Mouse (Mus musculus): Measurements from ENCODE around the gene Eef1akmt4. TPM values are rescaled to one million over a fixed set of nuclear protein-coding genes. Genes with fewer than 3 reads are reported as not detected.
A peak's percentile ranks its signal among the peaks of the same experiment; 100 is the strongest.
"Not testable (repeated sequence)": the region's sequence is repeated elsewhere in the genome, so short reads cannot be mapped to it uniquely, and the experiment has no call there.

The Eef1akmt4 gene
- polyA plus RNA-seq, 1 experiment from 2014 or later = 42.1 TPM

GRCm38 (mm10) chr16:20638367-20638766 is 27.0 kb downstream of the Eef1akmt4 start:
- Histone ChIP-seq H3K27ac (replicated peaks) (no peak overlapping the region), H3K36me3 (no peaks in the 10 kb centered on the region), H3K4me1 (0 out of 2 replicates have a peak, but pooled peaks cover 3% of the 10 kb centered on the region), H3K9me3 (replicated peaks) (no peaks in the 10 kb centered on the region), H3K27me3 (ENCODE audit: low read depth, poor library complexity, severe bottlenecking) (no peaks in the 10 kb centered on the region), H3K4me3 (no peak overlapping the region)
- 83% methylated on average over 8 of the region's 8 CpGs for WGBS
- DNase-seq (ENCODE audit: low spot score) = no peak

DNA sequence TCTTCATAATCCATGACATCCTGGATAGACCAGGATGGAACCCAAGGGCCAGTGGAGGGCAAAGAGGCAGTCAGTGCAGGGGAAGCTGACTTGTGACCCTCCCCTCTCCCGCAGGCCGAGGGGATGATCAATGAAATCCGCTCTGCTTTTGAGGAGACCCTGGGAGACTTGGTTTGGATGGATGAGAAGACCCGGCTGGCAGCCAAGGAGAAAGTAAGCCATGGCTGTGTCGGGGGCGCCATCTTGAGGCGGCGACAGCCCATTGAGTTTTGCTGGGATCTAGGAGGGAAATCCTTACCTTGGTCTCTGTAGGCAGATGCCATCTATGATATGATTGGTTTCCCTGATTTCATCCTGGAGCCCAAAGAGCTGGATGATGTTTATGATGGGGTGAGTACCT is 30.8 kb downstream of the Eef1akmt4 start:
- 6% methylated on average over 8 of the region's 8 CpGs for WGBS
- H3K36me3 ChIP-seq = no peaks in the 10 kb centered on the region
- no peak overlapping the region for H3K27ac ChIP-seq (replicated peaks)
- H3K9me3 ChIP-seq (replicated peaks) = no peaks in the 10 kb centered on the region
- H3K4me1 ChIP-seq = 0 out of 2 replicates have a peak, but pooled peaks cover 3% of the 10 kb centered on the region
- no peaks in the 10 kb centered on the region for H3K27me3 ChIP-seq (ENCODE audit: low read depth, poor library complexity, severe bottlenecking)
- H3K4me3 ChIP-seq = no peak overlapping the region
- peak; percentile 73 for DNase-seq (ENCODE audit: low spot score)

DNA sequence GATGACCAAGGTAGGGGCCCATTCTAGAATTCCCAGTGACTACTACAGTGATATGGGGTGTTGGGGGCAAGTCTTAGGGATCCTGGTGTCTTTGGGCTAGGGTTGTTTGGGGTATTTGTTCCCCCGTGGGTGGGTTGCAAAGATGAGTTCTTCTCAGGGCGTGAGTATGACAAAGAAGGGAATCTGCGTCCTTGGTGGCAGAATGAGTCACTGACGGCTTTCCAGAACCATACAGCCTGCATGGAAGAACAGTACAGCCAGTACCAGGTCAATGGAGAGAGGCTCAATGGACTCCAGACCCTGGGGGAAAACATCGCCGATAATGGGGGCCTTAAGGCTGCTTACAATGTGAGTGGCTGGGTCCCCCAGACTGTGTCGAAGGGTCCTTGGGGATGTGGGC is 32.5 kb downstream of the Eef1akmt4 start:
- WGBS = 90% methylated on average over 7 of the region's 7 CpGs
- Histone ChIP-seq H3K4me3 (no peak overlapping the region), H3K4me1 (0 out of 2 replicates have a peak, but pooled peaks cover 3% of the 10 kb centered on the region), H3K36me3 (no peaks in the 10 kb centered on the region), H3K27ac (replicated peaks) (no peak overlapping the region), H3K27me3 (ENCODE audit: low read depth, poor library complexity, severe bottlenecking) (no peaks in the 10 kb centered on the region), H3K9me3 (replicated peaks) (no peaks in the 10 kb centered on the region)
- DNase-seq (ENCODE audit: low spot score) = no peak

DNA sequence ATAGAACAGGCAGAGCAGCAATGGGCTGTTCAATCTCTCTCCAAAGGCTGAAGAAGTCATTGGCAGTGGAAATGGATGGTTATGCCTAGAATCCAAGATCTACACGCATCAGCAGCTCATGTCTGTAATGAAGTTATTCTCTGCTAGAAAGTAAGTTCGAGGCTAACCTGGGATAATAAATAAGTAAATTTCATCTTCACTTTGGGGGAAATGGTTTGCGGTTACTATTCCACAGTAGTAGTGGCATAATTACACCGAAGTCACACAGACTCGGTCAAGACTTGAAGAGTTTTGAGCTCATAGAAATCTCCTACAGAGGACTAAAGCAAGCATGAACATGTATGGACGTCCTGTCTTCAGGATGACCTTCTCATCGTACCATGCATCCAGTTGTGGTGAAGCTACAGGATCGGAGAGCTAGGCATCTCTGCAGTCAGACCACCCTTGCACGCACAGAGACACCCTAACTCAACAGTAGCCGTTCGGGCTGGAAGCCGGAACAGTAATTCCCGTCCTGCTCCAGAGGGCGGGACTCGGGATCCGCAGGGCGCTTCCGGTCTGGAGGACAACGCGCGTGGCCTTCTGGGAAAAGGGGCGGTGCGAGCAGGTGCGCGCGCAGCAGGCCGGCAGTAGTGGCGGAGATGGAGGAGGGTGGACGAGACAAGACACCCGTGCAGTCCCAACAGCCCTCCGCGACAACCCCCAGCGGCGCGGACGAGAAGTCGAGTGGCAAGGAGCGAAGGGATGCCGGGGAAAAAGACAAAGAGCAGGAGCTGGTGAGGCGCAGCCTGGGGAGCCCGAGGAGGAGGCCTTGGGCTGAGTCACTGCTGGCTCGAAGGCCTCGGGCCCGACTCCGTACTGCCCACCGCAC is 39.9 kb downstream of the Eef1akmt4 start, which contains the start of gene Psmd2:
TSS of gene Psmd2 (plus strand) at position 577 of the 871 bp plus-strand sequence.
- Histone ChIP-seq H3K27me3 (ENCODE audit: low read depth, poor library complexity, severe bottlenecking) (no peaks in the 10 kb centered on the region), H3K4me1 (peaks cover 17% of the 10 kb centered on the region), H3K4me3 (peak within 1 kb of the TSS; percentile 95), H3K9me3 (replicated peaks) (no peaks in the 10 kb centered on the region), H3K36me3 (peaks cover 32% of the 10 kb centered on the region), H3K27ac (replicated peaks) (peak within 1 kb of the TSS; percentile 90)
- WGBS = 2% methylated on average over 46 of the region's 46 CpGs
- peak; percentile 96 for DNase-seq (ENCODE audit: low spot score)

- 10% methylated on average over 12 of the region's 12 CpGs for WGBS
- no peak for DNase-seq (ENCODE audit: low spot score)
- Histone ChIP-seq H3K9me3 (replicated peaks) (no peaks in the 10 kb centered on the region), H3K27me3 (ENCODE audit: low read depth, poor library complexity, severe bottlenecking) (no peaks in the 10 kb centered on the region), H3K4me3 (peak overlapping the region; percentile 95), H3K4me1 (peaks cover 17% of the 10 kb centered on the region), H3K36me3 (peaks cover 38% of the 10 kb centered on the region), H3K27ac (replicated peaks) (peak overlapping the region; percentile 90)
Measured at GRCm38 (mm10) chr16:20651947-20652310, 40.5 kb downstream of the Eef1akmt4 start.

- H3K27ac ChIP-seq (replicated peaks) = no peak overlapping the region
- 66% methylated on average over 2 of the region's 2 CpGs for WGBS
- H3K4me3 ChIP-seq = 0 out of 2 replicates have a peak overlapping the region, but pooled peaks have one; percentile 95
- no peaks in the 10 kb centered on the region for H3K9me3 ChIP-seq (replicated peaks)
- no peaks in the 10 kb centered on the region for H3K27me3 ChIP-seq (ENCODE audit: low read depth, poor library complexity, severe bottlenecking)
- peaks cover 17% of the 10 kb centered on the region for H3K4me1 ChIP-seq
- DNase-seq (ENCODE audit: low spot score) = no peak
- H3K36me3 ChIP-seq = peaks cover 52% of the 10 kb centered on the region
Measured at GRCm38 (mm10) chr16:20653315-20653714, 41.9 kb downstream of the Eef1akmt4 start.

GRCm38 (mm10) chr16:20657661-20658060 is 46.3 kb downstream of the Eef1akmt4 start:
- Histone ChIP-seq H3K4me3 (no peak overlapping the region), H3K27me3 (ENCODE audit: low read depth, poor library complexity, severe bottlenecking) (no peaks in the 10 kb centered on the region), H3K9me3 (replicated peaks) (no peaks in the 10 kb centered on the region), H3K27ac (replicated peaks) (no peak overlapping the region), H3K4me1 (peaks cover 6% of the 10 kb centered on the region), H3K36me3 (peaks cover 95% of the 10 kb centered on the region)
- 90% methylated on average over 4 of the region's 4 CpGs for WGBS
- DNase-seq (ENCODE audit: low spot score) = no peak

DNA sequence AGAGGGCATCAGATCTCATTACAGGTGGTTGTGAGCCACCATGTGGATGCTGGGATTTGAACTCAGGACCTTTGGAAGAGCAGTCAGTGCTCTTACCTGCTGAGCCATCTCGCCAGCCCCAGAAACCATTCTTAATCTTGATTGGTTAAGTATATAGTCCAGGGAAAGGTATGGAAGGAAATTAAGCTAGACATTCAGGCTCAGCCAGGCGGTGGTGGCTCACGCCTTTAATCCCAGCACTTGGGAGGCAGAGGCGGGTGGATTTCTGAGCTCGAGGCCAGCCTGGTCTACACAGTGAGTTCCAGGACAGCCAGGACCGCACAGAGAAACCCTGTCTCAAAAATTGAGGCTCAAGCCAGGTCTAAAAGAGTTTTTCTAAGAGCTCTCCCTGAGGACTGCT is 56.6 kb downstream of the Eef1akmt4 start, which contains the start of gene Eif4g1:
TSS of gene Eif4g1 (plus strand) at position 301 of the 400 bp plus-strand sequence.
- 87% methylated on average over 5 of the region's 6 CpGs for WGBS
- H3K4me3 ChIP-seq; H3K27me3 ChIP-seq (ENCODE audit: low read depth, poor library complexity, severe bottlenecking); H3K4me1 ChIP-seq; DNase-seq (ENCODE audit: low spot score); H3K9me3 ChIP-seq (replicated peaks); H3K27ac ChIP-seq (replicated peaks): not testable (repeated sequence)
- peaks cover 31% of the 10 kb centered on the region for H3K36me3 ChIP-seq

MicroRNA genes within 50 kb of the gene (microRNA counts, 519-probe panel; counts per million panel counts)
- 6,227 counts per million, percentile 56 among the panel's probes with 10 or more counts for microRNA mmu-miR-1224

Small RNAs within 50 kb of the gene (microRNA-seq; reads per million reads assigned to microRNA genes)
- gene Mir1224 = 10.2 reads per million, percentile 21 among the genes with 10 or more reads in this experiment

Other genes starting within 250 kb of the Eef1akmt4 start
- gene Abcc5, start 185.2 kb upstream of the Eef1akmt4 start, polyA plus RNA-seq (2016; fragmentation: Nextera tagmentation; extraction: Ambion mirVana) = 56.1 and 72.8 TPM in 2 replicates
- gene Eif2b5, start 112.8 kb upstream of the Eef1akmt4 start, polyA plus RNA-seq (2016; fragmentation: Nextera tagmentation; extraction: Ambion mirVana) = 151 TPM in 2 replicates
- 28.5 and 37.5 TPM in 2 replicates for gene Dvl3, start 94.6 kb upstream of the Eef1akmt4 start, polyA plus RNA-seq (2016; fragmentation: Nextera tagmentation; extraction: Ambion mirVana)
- 711 and 831 TPM in 2 replicates for gene Ap2m1, start 76.1 kb upstream of the Eef1akmt4 start, polyA plus RNA-seq (2016; fragmentation: Nextera tagmentation; extraction: Ambion mirVana)
- 58.9 and 62.2 TPM in 2 replicates for gene Abcf3, start 63.0 kb upstream of the Eef1akmt4 start, polyA plus RNA-seq (2016; fragmentation: Nextera tagmentation; extraction: Ambion mirVana)
- gene Vwa5b2, start 22.1 kb upstream of the Eef1akmt4 start, polyA plus RNA-seq (2016; fragmentation: Nextera tagmentation; extraction: Ambion mirVana) = 1.7 and 4.5 TPM in 2 replicates
- gene Gm49333, start within 50 bp of the Eef1akmt4 start, polyA plus RNA-seq (2016; fragmentation: Nextera tagmentation; extraction: Ambion mirVana) = not detected in 2 replicates
- gene Alg3, start 142 bp downstream of the Eef1akmt4 start, polyA plus RNA-seq (2016; fragmentation: Nextera tagmentation; extraction: Ambion mirVana) = 59.4 and 61.1 TPM in 2 replicates
- 3.1 and 3.3 TPM in 2 replicates for gene Camk2n2, start 9.7 kb downstream of the Eef1akmt4 start, polyA plus RNA-seq (2016; fragmentation: Nextera tagmentation; extraction: Ambion mirVana)
- 5.0 and 6.5 TPM in 2 replicates for gene Ece2, start 18.2 kb downstream of the Eef1akmt4 start, polyA plus RNA-seq (2016; fragmentation: Nextera tagmentation; extraction: Ambion mirVana)
- gene Psmd2, start 40.1 kb downstream of the Eef1akmt4 start, polyA plus RNA-seq (2016; fragmentation: Nextera tagmentation; extraction: Ambion mirVana) = 527 and 536 TPM in 2 replicates
- 216 and 221 TPM in 2 replicates for gene Eif4g1, start 56.7 kb downstream of the Eef1akmt4 start, polyA plus RNA-seq (2016; fragmentation: Nextera tagmentation; extraction: Ambion mirVana)
- 8.8 and 11.3 TPM in 2 replicates for gene Fam131a, start 81.6 kb downstream of the Eef1akmt4 start, polyA plus RNA-seq (2016; fragmentation: Nextera tagmentation; extraction: Ambion mirVana)
- gene Polr2h, start 106.1 kb downstream of the Eef1akmt4 start, polyA plus RNA-seq (2016; fragmentation: Nextera tagmentation; extraction: Ambion mirVana) = 136 and 148 TPM in 2 replicates
- gene Clcn2, start 106.2 kb downstream of the Eef1akmt4 start, polyA plus RNA-seq (2016; fragmentation: Nextera tagmentation; extraction: Ambion mirVana) = 12.8 and 16.8 TPM in 2 replicates
- gene Chrd, start 121.5 kb downstream of the Eef1akmt4 start, polyA plus RNA-seq (2016; fragmentation: Nextera tagmentation; extraction: Ambion mirVana) = 1.5 and 2.0 TPM in 2 replicates
- 0.37 and 0.56 TPM in 2 replicates for gene Thpo, start 122.9 kb downstream of the Eef1akmt4 start, polyA plus RNA-seq (2016; fragmentation: Nextera tagmentation; extraction: Ambion mirVana)